Mouse (Mus musculus): ENCODE data around the gene Cyp2f2.
A peak's percentile ranks its signal among the peaks of the same experiment; 100 is the strongest.

Gene Cyp2f2

GRCm38 (mm10) chr7:27153205-27153764 is 33.6 kb downstream of the Cyp2f2 start, which contains the start of gene Cyp2t4:
Gene Cyp2t4 (plus strand): TSS chr7:27153714.
- no peak for DNase-seq (ENCODE audit: low spot score in 2 of 2)

DNA sequence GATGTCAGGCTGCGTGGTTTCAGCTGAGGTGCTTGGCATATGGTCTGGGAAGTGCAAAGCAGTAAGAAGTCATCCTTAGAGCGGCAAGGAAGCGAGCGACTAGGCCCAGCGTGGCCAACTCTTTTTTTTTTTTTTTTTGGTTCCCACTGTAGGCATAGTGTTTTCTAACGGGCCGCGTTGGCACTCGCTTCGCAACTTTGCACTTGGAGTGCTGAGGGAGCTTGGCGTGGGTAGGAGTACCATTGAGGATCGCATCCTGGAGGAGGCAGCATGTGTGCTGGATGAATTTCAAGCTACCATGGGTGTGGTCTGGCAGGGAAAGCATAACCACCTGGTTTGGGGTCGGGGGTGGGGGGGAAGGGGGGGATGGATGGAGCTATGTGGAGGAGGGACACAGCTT is 36.3 kb downstream of the Cyp2f2 start:
- DNase-seq (ENCODE audit: low spot score in 2 of 2), result no peak

DNA sequence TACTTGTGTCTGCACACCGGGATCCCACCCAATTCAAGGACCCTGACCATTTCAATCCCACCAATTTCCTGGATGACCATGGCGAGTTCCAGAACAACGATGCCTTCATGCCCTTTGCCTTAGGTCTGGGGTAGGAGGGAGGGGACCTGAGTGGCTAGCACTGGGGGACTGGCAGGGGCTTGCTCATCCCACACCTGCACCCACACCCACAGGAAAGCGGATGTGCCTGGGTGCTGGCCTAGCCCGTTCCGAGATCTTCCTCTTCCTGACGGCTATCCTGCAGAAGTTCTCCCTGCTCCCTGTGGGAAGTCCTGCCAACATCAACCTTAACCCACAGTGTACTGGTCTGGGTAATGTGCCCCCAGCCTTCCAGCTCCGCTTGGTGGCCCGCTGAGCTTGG is 38.5 kb downstream of the Cyp2f2 start:
- DNase-seq (ENCODE audit: low spot score in 2 of 2), result no peak

GRCm38 (mm10) chr7:27159256-27159655 is 39.5 kb downstream of the Cyp2f2 start:
- DNase-seq (ENCODE audit: low spot score in 2 of 2), result no peak

DNA sequence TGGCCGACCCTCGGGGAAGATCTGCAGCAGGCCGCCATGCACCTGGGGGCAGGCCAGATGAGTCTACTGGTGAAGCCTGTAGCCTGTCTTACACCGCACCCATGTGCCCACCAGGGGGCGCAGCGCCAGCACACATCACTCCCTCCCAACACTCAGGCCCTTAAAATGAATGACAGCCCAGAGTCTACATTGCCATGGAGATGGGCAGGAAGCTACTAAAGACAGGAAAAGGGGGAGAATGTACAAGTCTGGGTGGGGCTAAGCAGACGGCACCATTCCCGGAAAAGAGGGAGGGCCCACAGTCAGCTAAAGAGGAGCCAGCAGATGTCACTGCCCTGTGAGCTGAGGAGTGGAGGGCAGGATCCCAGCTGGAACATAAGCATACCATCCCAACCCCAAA is 40.2 kb downstream of the Cyp2f2 start:
- DNase-seq (ENCODE audit: low spot score in 2 of 2), result peak; percentile 82

DNA sequence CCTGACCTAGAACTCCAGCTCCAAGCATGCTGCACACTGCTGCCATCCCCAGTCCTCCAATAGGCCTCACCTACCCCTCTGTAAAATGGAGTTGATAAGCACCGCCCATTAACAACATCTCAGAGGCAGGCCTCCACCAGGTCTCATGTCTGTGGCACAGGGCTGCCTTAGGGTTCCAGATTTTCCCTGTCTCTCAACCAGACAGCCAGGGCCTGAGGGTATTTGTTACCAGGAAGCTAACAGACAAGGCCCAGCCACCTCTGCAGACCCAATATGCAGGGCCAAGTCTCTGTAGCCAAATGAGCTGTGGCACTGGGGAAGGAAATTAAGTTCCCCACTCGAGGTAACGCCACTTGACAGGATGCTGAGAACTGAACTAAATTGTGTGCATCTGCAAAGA is 41.2 kb downstream of the Cyp2f2 start:
- no peak for DNase-seq (ENCODE audit: low spot score in 2 of 2)

- DNase-seq (ENCODE audit: low spot score in 2 of 2), result no peak
These were observed 42.0 kb downstream of the Cyp2f2 start for GRCm38 (mm10) chr7:27161744-27162143.

- no peak for DNase-seq (ENCODE audit: low spot score in 2 of 2)
These were observed 43.2 kb downstream of the Cyp2f2 start for GRCm38 (mm10) chr7:27162780-27163449.

DNA sequence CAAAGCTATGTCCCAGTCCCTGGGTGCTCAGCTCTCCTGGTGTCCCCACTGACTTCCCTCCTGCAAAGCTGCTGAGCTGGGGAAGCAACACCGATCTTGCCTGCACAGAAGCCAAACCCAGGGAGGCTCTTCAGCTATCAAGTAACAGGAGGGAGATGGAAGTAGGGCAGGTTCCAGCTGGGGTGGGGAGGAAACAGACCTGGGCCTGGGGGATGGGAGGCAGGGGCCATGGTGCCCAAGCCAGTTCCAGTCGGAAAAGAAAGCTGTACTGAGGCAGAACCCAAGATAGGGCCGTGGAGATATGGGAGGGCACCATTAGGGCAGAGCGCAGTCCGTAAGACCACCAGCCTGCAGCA is 43.7 kb downstream of the Cyp2f2 start:
- no peak for DNase-seq (ENCODE audit: low spot score in 2 of 2)

- DNase-seq (ENCODE audit: low spot score in 2 of 2), result no peak
These were observed 44.6 kb downstream of the Cyp2f2 start for GRCm38 (mm10) chr7:27164112-27164947.

DNA sequence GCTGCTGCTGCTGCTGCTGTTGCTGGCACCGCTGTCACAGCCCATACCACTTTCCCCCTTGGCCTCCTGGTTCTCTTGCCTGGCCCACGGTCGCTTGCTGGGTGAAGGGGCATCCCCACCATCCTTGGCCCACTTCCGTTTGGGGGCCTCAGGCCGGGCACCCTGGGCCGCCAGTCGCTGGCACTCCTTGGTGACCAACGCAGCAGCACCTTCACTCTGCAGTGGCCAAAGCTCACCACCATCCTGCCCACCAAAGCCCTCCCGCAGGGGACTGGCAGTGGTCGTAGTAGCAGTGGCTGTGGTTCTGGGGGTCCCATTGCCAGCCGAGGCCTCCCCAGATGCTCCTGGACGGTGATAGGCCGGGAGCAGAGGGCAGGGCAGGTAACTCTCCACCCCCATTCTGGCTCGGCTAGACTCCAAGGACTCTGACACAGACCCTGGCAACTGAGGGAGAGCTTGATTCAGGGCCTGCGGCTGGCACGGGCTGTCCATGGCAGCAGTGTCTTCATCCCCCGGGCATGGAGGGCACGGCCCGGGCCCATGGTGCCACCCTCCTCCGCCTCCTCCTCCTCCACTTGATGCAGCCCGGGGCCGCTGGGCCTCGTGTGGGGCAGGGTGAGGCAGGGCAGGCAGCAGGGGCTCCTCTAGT is 45.4 kb downstream of the Cyp2f2 start:
- DNase-seq (ENCODE audit: low spot score in 2 of 2), result no peak

GRCm38 (mm10) chr7:27165696-27166095 is 46.0 kb downstream of the Cyp2f2 start:
- DNase-seq (ENCODE audit: low spot score in 2 of 2), result no peak

DNA sequence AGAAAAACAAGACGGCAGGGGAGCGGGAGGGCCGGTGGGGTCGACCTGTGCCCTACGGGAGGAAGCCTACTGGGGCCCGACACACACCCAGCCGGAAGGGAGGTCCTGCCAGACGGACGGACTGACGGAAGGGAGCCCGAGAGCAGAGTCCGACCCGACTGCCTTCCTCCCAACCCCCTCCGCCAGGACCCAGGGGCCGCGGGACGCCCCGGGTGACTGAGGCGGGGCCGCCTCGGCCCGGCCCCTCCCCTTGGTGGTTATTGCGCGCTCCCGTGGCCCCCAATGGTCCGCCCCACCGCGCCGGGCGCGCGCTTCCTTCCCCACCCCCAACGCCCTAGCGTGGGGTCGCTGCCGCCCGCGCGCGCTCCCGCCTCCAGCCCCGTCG is 46.5 kb downstream of the Cyp2f2 start:
- DNase-seq (ENCODE audit: low spot score in 2 of 2), result peak; percentile 59 to 60

DNA sequence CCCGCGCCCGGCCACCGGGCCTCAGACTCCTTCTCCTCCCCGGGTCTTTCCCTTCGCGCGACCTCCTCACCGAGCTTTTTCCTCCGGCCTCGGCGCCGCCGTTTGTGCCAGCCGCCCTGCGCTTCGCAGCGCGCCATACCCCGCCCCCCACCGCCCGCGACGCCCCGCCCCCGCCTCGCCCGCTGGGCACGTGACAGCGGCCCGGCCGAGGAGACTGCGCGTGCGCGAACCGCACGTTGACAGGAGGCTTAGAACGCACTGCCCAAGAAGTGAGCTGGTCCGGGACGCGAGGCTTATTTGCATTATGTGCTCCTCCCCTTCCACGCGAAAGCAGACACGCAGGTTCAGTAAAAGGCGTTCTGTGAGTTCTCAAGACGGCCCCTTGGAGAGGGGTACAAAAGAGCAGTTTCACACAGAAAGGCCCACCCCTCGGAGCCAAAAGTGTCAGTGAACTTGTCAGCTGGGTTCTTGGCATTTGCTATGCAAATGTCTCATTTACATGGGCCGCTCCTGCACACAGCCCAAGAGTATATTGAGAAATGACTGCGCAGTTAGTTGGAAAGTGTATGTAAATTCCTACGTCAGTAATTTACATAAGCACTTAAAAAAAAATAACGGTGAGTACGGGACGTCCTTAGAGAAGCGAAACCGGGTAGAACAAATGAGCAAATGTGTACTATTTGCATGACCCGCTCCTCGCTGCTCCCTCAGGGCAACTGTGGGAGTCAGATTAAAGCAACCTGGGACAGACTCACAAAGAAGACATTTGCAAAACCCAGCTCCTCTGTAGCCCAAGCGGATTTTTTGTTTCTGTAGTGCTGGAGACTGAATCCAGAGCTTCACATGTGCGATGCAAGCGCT is 47.1 kb downstream of the Cyp2f2 start, which contains the start of gene Egln2:
Gene Egln2 (minus strand): TSS at position 189 of the 861 bp plus-strand sequence.
- DNase-seq (ENCODE audit: low spot score in 2 of 2), result peak; percentile 91 to 92

GRCm38 (mm10) chr7:27167475-27168094 is 47.9 kb downstream of the Cyp2f2 start:
- no peak for DNase-seq (ENCODE audit: low spot score in 2 of 2)

DNA sequence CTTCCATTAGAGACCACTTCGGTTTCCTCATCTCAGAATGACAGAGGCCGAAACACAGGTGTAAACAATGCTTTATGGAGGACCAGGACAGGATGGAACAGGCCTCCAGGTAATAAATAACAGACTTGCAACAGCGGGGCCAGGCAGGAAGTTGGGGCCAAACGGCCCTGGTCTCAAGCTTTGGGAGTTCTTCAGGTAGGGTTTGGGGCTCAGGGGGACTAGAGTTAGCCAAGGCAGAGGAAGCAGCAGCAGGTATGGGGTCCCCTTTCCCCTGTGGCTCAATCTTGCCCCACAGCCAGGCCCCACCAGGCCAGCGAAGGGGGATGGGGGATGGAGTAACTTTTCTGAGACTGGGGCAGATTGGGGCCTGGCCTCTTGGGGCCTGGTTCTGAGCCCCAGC is 48.7 kb downstream of the Cyp2f2 start:
- DNase-seq (ENCODE audit: low spot score in 2 of 2), result no peak

GRCm38 (mm10) chr7:27170981-27171380 is 51.3 kb downstream of the Cyp2f2 start:
- DNase-seq (ENCODE audit: low spot score in 2 of 2), result no peak

DNA sequence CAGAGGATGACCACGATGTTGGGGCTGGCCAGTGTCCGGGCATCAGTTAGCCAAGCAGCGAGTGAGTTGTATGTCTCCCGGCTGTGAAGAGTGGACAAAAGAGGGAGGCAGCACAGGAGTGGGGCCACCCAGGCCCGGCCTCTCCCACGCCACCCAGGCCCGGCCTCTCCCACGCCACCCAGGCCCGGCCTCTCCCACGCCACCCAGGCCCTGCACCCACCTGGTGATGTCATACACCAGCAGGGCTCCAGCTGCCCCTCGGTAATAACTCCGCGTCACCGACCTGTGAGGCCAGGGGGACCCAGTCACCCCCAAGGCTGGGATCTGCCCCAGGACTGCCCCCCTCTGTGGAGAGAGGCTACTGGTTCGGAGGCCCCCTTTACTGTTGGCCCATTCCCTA is 54.8 kb downstream of the Cyp2f2 start:
- DNase-seq (ENCODE audit: low spot score in 2 of 2), result no peak

DNA sequence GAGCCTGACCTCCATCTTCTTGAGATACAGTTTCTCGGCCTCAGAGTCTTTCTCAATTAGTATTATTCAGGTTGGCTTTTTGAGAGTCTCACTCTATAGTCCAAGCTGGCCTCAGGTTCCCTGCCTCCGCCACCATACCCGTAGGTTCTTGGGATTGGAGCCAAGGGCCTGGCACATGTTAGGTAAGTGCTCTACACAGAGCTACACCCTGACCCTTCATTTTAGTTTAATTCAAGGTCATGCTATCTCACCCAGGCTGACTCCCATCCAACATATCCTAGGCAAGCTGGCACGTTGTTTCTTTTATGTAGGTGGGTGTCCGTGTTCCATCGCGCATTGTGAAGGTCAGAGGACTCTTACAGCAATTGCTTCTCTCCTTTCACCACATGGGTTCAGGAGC is 55.2 kb downstream of the Cyp2f2 start:
- no peak for DNase-seq (ENCODE audit: low spot score in 2 of 2)

DNA sequence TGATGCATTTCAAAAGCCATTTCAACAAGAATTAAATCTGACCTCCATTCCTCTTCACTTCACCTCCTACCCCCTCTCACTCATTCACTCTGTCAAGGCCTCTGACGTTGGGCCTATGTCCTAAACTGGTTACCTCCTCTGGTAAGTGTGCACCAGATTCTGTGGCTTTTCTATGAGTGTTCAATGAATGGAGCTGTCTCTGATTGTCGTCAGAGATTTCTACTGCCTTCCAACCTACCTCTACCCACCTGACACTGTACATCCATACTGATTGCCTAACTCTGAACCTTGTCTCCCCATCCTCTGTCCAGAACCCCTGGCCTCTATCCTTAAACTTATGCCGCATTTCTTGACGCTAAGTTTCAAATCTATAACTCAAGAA is 58.2 kb downstream of the Cyp2f2 start:
- no peak for DNase-seq (ENCODE audit: low spot score in 2 of 2)

Measured in frontal cortex, postnatal 25 days (tissue).